Mouse (Mus musculus): Measurements from ENCODE around the gene Eif4g2.

DNA sequence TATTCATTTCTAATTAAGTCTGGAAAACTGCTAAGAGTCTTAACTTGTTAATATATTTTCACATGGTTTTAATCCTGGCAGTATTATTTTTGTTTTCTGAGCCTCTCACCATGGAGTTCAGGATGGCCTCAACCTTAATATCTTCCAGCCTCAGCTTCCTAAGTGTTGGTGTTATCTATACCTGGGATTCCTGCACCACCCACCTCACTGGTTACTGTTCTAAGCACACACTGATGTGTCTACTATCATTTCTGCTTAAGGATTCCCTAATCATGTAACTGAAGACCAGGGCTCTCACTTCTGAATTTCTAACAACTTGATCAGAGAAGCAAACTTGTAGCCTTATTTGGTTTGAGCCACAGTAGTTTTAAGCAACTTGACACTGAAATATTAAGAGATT lies 2.3 kb upstream of the Eif4g2 start:
- TF ChIP-seq POLR2AphosphoS5 (IDR thresholded peaks at IDR 0.05; ENCODE audit: insufficient replicate concordance, low read depth, low read length): no peak
- no peak for TF ChIP-seq CTCF (IDR thresholded peaks at IDR 0.05; ENCODE audit: low read depth, low read length)
- no peak for TF ChIP-seq TAL1 (conservative IDR thresholded peaks at IDR 0.05; ENCODE audit: low read depth, low read length)
- TF ChIP-seq GATA1 (IDR thresholded peaks at IDR 0.05; ENCODE audit: borderline replicate concordance, low read length): no peak
- TF ChIP-seq GATA2 (IDR thresholded peaks at IDR 0.05; ENCODE audit: borderline replicate concordance, low read depth, low read length): no peak
